Mouse (Mus musculus) layer of hippocampus, adult 9-10 months (tissue): ENCODE measurements around the gene Rnf34.

Source experiments
- DNase-seq: peaks from one replicate; pipeline ENCODE4 v3.0.0; 2022; ENCODE audit warnings: low spot score

The Rnf34 gene

DNA sequence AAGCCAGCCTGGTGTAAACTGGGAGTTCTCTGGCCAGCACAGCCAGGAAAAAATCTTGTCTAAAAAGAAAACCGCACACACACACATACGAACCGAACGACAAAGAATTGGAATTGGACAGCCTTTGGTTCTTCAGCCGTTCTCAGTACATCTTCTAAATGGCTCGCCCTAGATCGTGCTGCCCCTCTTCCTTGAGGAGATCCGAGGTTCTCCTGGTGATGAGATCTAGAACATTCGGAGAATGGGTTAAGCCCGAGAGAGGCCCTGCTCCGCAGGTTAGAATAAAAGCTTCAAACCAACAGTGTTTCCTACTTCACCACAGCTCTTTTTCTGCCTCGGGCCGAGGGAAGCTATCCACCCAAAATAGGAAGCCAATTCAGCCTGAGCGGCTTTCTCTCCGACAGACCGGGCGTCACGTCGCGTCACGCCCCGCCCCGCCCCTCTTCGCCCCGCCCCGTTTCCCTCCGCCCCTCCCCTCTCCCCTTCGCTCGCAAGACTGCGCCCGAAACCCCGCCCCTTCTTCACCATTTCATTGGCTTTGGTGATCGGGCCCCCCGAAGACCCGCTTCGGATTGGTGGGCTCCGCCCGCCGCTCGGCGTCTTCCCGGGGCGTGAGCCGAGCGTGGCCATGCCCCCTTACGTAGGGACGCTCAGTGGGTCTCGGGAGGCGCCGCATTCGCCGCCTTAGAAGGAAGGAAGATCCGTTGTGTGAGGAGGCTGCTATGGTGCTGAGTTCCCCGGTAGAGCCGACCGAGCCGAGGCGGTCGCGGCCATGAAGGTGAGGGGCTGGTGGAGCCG, at the start of gene Rnf34:
TSS of gene Rnf34 (plus strand) at position 528 of the 798 bp plus-strand sequence.
- DNase-seq, result peak; percentile 86

DNA sequence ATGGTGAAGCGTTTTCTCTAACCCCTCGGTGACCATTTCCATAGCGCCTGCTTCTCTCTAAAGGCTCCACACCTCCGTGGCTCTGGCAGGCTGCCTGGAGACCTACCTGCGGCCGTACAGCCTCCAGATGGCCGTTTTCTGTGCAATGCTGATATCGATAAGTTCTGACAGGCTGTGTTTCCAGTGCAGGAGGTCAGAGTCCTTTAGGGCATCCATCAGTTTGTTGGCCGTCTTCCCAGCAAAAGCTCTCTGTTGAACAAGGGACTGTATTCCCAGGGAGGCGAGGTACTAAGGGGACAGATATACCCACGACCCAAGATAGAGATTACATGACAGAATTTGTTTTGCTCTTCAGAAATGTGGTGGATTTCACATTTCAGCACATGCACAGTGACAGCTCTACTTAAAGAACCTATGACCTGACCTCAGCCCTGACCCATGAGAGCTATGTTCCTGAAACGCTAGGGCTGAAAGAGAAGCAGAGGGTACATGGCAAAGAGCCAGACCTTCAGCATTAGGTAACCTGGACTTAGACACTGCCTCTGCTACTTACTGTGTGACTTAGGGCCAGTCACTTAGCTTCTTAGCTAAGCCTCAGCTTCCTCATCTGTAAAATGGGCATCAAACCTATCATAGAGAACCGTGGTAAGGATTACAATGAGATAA, 49.4 kb upstream of the Rnf34 start:
- no peak for DNase-seq

DNA sequence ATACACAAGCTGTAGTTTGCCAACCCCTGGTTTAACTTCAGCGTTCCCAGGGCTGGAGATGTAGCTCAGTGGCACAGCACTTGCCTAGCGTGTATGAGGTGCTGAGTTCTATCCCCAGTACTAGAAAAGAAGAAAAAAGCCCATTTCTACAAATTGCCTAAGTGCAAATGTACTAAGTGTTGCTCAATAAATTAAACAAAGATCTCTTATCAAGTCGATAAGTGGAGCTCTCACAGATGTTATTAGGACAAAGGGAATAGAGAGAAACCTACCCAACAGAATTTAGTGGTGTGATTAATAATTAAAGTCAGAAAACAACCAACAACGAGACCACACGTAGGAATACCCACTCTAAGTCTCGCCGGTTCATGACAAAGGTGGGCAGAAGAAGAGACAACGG, 48.2 kb upstream of the Rnf34 start:
- no peak for DNase-seq

DNA sequence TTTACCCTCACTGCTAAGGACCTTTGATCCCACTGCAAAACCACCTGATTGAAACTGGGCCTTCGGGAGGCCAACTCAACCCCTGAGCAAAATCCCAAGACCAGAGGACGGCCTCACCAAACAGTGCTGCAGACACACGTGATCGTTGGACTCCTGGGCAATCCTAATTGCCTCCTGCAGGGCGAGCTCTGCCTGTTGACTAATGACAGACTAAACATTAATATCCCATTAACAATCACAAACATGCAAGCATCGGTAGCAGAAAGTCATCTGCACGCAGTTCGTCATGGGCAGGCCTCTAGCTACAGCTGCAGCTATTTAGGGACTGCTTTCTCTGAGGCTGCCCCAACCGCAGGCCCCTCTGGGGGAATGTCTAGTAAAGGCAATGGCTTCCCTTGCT, 47.1 kb upstream of the Rnf34 start:
- DNase-seq, result no peak

DNA sequence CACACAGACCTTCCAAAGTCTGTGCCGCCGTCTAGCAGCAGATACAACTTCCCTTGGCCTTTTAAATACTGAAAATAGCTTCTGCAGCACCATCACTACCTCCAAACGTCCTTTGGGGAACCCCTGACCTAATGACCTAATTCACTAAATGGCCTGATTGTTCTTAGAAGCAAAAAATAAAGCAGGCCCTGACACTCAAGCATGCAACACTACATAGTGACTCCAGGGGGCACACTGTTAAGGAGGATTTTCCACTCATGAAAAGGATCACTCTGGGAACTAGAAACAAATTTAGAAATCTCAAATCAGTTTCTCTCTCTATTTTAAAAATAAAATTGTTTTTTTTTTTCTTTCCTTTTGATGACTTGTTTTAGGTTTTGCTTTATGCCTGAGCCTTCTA, 44.3 kb upstream of the Rnf34 start:
- no peak for DNase-seq

DNA sequence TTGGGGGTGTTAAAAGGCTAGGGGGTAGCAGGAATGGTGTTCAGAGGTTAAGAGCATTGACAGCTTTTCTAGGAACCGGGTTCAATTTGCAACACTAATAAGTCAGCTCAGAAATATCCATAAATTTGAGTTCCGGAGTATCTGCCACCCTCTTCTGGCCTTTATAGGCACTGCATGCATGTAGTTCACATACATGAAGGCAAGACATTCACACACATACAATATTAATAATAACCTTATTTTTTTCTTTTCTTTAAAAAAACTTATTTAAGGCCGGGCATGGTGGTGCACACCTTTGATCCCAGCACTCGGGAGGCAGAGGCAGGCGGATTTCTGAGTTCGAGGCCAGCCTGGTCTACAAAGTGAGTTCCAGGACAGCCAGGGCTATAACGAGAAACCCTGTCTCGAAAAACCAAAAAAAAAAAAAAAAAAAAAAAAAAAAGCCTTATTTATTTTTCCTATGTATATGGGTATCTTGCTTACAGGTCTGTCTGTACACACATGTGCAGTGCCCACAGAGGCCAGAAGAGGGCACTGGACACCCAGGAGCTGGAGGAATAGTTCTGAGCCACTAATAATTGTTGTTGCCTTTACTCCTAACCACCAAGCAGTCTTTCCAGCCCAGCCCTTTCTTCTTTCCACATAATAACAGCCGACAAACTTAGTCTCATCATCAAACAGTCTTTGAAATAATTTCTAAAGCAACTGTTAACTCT, 38.3 kb upstream of the Rnf34 start:
- no peak for DNase-seq

DNA sequence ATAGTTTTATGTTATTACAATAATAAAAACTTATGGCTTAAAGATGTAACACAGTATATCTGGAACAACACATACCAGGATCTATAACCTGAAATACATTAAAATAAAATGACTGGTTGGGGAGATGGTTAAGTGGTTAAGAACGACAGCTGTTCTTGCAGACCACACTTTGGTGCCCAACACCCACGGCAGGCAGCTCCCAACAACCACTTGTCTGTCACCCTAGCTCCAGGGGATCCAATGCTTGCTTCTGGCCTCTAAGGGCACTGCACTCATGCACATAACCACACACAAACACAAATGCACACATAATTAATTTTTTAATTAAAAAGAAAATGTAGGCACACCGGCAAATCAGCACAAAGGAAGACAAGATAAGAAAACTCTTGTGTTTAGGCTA, 37.1 kb upstream of the Rnf34 start:
- no peak for DNase-seq

DNA sequence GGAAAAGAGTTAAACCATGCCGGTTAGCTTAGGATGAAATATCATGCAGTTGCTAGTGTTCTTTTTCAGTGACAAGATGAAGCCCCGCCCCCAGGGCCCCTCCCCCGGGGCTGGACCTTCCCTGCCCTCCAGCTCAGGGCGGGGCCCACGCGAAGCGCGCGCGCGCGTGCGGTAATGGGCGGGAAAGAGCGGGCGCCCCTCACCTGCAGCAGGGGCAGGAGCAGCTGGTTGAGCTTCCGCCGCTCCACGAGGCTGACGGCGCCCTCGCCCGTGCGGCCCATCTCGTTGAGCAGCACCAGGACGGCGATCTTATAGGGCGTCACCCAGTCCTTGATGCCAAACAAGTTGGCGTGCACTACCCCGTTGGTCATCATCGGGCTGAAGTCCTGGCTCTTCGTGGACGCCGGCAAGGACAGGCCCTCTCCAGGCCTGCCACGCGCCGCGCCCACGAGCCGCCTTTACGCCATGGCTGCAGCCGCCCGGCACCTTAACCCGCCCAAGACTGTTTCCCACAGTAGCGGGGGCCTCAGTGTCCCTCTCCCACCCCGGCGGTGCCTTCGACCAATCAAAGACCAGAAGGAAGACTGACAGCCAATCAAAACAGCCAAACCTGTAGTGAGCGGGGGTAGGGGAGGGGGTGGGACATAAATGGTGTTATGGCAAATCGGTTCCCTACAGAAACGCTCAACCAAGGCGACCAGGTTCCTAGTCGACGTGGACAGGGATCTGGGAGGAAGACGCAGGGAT, 28.9 kb upstream of the Rnf34 start, which contains the start of gene Anapc5:
TSS of gene Anapc5 (minus strand) at position 563 of the 747 bp plus-strand sequence.
- DNase-seq, result peak; percentile 90

DNA sequence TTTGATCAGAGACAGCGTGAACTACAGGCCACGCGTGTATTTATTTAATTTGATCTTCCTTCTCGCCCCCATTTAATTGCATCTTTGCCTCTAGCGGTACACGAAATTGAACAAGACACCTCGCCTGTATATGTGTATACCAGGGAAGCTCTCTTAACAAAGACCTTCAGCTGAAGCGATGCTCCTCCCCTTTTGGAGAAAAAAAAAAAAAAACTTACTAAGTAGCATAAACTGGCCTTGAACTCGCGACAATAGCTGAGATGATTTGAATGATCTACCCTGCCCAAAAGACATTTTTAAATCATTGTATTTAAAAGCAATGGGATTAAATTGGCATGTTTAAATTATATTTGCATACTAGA, 28.3 kb upstream of the Rnf34 start:
- no peak for DNase-seq

DNA sequence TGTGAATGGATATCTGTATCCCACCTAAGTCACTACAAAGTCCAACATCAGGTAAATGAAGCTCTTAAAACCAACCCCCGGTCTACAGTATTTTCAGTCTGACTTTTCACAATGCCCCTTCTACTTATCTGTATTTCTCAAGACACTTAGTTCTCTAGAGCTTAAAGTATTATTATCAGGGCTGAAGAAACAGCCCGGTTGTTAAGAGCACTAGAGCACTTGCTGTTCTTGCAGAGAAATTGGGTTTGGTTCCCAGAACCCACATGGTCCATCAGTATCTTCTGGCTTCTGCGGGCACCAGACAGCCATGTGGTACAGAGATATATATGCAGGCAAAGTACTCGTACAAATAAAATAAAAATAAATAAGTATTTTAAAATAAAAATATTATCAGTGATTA, 27.4 kb upstream of the Rnf34 start:
- DNase-seq, result no peak

DNA sequence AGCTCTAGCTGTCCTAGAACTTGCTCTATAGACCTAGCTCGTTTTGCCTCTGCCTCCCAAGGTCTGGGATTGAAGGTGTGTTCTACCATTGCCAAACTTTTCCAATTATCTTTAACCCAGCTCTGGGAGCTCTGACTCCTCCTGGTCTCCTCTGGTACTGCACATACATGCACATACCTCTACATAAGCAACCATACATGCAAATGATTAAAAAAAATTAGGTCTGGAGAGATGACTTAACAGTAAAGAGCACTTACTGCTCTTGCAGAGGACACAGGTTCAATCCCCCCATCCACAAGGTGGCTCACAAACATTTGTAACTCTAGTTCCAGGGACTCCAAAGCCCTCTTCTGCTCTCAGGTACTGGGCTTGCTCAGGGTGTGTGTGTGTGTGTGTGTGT, 25.9 kb upstream of the Rnf34 start:
- DNase-seq, result no peak

DNA sequence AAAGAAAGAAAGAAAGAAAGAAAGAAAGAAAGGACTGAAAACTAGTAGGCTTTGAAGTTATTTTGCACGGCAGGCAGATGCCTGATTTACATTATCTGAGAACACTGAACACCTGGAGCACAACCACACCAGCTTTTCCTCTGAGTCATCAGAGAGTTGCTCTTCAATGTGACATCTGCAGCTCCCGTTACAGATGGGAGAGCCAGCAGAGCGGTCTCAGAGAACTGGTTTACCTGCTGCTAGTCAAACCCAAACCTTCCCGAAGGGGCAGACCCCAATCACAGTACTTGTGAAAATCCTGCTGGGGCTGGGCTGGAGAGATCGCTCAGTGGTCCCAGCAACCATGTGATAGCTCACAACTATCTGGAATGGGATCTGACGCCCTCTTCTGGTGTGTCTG, 25.4 kb upstream of the Rnf34 start:
- DNase-seq, result no peak

DNA sequence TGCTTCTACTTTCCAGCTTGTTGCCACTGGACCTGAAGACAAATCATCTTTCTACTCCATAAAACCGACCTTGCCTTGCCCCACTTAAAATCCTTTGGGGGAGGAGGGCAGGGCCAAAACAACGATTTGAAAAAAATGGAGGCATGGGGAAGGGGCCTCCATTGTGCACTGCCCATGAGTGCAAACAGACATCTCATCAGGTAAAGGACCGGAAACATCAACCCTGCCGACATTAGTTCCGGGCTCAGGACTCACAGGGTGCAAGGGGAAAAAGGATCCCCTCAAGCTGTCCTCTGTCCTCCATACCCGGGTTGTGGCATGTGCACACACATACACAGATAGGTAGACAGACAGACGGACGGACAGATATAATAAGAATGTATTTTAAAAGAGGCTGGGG, 24.7 kb upstream of the Rnf34 start:
- no peak for DNase-seq

DNA sequence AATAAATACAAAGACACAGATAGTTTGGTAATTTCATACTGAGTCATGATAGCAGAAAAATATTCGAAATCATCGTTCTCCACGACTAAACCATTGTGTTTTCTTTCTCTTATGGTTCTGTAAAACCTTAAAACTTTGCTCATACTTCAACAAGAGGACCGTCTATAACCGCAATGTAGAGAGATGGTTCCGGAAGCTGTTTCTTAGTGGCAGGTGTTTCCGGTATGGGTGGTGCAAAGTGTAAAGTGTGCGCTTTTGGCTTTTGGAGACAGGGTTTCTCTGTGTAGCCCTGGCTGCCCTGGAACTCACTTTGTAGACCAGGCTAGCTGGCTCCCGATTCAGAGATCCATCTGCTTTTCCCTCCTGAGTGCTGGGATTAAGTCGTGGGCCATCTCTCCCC, 17.3 kb upstream of the Rnf34 start:
- DNase-seq, result no peak

DNA sequence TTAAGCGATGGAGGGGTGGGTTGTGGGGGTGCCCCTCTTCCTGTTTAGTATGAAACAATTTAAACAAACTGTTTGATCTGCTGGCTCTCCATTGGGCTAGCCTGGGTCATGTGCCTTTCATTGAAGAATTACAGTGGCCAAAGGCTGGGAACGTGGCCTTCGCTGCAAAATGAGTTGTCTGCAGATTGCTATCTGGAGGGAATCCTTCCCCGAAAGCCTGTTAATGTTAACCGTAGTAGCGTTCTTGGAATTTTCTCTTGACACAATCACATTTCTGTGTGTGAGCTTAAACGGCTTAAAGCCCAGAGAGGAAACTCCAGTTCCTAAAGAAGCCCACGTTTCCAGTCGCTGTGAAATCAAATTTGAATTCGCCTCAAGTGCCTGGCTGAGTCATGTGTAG, 16.9 kb upstream of the Rnf34 start:
- no peak for DNase-seq

DNA sequence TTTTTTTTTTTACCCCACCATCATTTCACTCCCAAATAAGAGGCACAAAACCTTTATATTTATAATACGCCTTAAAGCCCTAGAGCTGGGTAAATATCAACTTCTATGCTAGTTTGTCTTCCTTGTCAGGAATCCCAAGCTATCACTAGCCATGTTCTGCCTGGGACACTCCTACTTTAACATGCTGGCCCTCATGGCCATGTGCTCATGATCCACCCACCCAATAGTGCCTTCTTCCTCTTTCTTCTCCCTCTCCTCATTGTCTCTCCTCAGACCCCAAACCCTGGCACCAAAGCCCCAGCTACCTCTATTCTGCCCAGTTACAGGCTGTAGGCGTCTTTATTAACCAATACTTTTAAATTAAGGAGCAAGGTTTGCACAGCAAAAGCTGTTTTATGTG, 8.7 kb upstream of the Rnf34 start:
- no peak for DNase-seq

DNA sequence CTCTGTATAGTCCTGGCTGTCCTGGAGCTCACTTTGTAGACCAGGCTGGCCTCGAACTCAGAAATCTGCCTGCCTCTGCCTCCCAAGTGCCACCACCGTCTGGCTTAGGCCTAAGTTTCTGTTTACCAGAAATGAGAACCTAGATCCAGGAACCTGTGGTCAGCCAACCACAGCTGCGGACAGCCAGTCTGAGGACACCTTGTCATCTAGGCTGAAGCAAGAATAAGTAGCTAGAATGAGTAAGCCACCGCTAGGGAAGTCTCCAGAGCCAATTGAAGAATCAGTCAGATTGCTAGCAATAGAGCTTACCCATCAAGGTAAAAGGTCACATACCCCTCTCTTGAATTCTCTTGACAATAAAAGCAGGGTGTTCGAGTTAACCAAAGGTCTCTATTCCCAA, 6.0 kb upstream of the Rnf34 start:
- DNase-seq, result no peak

DNA sequence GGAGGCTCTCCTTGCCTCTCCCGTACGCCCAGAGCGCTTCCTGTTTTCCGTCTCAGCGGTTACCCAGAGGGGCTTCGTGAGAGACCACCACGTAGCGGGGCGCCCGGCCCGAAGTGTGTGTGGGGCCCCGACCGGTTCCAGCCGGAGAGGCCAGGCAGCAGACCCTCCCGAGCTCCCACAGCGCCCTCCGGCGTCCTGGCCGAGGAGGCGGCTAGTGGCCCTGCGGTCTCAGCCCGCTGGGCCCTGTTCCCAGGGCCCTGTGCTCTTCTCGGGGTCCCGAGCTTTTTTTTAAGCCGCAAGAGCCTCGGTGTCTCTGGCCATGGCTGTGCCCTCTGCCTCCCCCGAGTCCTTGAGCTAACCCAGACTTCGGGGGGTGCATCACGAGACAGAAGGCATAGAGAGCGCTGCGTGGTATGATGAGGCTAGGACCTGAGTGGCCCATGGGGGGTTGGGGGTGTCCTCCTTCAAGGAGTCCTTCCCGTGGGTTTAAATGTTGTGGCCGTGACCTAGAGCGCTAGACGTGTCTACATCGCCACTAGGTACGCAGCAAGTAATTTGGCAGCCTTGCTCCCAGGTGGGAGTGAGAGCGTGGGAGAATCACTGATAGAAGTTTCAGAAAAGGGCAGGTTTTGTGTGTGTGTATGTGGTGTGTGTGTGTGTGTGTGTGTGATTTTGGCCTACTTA, 613 bp downstream of the Rnf34 start:
- DNase-seq, result no peak

DNA sequence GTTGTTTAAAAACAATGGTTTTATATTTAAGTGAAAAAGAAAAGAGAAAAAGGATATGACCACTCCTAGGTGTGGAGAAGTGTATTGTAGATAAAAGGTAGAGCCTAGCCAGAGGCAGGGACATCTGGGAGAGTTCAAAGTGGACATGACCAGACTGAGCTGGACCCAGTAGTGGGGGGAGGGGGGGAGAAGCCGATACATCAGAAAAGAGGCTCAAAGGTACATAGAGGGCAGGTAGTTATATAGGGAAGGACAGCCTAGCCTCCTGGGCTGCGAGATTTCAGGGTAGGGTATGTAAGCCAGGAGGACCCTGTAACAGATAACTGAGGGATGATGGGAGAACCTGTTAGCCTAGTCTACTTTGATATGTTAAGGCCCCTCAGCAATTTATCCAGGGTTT, 2.8 kb downstream of the Rnf34 start:
- DNase-seq, result no peak

DNA sequence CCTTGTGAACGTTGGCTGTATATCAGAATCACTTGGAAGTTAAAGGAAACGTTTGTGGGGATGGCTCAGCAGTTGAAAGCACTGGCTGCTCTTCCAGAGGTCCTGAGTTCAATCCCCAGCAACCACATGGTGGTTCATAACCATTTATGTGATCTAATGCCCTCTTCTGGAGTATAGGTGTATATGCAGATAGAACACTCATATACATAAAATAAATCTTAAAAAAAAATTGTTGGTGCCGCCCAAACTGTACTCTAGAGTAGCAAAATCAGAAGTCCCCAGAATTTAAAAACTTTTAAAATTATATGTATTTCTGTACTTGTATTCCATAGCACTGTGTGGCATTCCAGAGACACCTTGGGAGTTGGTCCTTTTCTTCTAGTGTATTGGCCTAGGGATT, 6.0 kb downstream of the Rnf34 start:
- no peak for DNase-seq

DNA sequence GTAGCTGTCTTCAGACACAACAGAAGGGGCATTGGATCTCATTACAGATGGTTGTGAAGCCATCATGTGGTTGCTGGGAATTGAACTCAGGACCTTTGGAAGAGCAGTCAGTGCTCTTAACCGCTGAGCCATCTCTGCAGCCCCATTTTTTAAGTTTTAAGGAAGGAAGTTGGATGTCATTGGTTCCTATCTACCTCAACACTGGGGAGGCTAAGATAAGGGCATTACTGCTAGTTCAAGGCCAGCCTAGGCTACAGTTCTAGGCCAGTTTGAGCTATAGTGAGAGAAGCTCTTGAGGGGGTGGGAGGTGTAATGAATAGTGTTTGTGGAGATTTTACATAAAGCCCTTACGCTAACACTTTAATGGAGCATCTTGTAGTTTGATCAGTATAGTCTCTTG, 13.2 kb downstream of the Rnf34 start:
- DNase-seq, result no peak

DNA sequence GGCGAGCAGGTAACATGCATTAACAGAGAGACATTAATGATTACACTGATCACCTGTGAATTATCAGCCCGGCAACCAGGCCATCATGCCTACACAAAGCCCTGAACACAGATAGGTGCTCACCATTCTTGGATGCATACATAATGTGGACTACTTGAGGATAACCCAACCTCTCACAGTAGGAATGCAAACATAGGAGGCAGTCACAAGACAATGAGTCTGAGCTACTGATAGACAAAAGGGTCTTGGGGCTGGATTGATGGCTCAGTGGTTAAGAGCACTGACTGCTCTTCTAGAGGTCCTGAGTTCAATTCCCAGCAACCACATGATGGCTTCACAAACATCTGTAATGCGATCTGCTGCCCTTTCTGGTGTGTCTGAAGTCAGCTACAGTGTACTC, 22.8 kb downstream of the Rnf34 start:
- no peak for DNase-seq
